Mouse (Mus musculus) CH12.LX (cell line): ENCODE measurements around the gene Slc47a1. TPM values are rescaled to one million over a fixed set of nuclear protein-coding genes. Genes with fewer than 3 reads are reported as not detected.

Experiments used
- DNase-seq: peaks from one replicate; pipeline ENCODE4 v3.0.0-alpha.2; 2013; ENCODE audit errors: extremely low read depth
- H3K27ac ChIP-seq: 2 replicates; pipeline ENCODE4 v1.5.1; 2012; ENCODE audit warnings: low read depth, mild to moderate bottlenecking, control low read depth, moderate library complexity; ENCODE audit not compliant: insufficient read depth
- H3K27me3 ChIP-seq: replicated peaks from 2 replicates; pipeline ENCODE3; 2012; ENCODE audit warnings: inconsistent platforms
- H3K36me3 ChIP-seq, 2 experiments: replicated peaks in 1 of 2; 2 replicates each; pipeline versions ENCODE3 to v1.6.1; 2012; ENCODE audit warnings: inconsistent platforms in 1 of 2, low read length in 1 of 2, mild to moderate bottlenecking in 1 of 2, mixed read lengths in 1 of 2, moderate library complexity in 1 of 2; ENCODE audit not compliant: control insufficient read depth in 1 of 2, insufficient read depth in 1 of 2
- H3K4me1 ChIP-seq, 2 experiments: 2 replicates each; pipeline ENCODE4 v1.6.1; 2012; ENCODE audit warnings: inconsistent platforms in 1 of 2, moderate library complexity in 1 of 2; ENCODE audit not compliant: insufficient read depth in 2 of 2, control insufficient read depth in 1 of 2
- H3K4me2 ChIP-seq: 2 replicates; pipeline ENCODE4 v1.6.1; 2012; ENCODE audit warnings: low read depth, mild to moderate bottlenecking, control low read depth; ENCODE audit not compliant: poor library complexity, insufficient read depth, severe bottlenecking
- H3K4me3 ChIP-seq, 3 experiments: fragments of 150-350 bp in 1 of 3; sonication (generic) in 1 of 3; replicated peaks in 1 of 3; 2 replicates each; pipeline versions ENCODE3 to v1.5.1; 2011 to 2012; ENCODE audit warnings: low read depth in 2 of 3, low read length in 2 of 3, mild to moderate bottlenecking in 2 of 3, moderate library complexity in 2 of 3, control low read depth in 1 of 3, improper control_type of control experiment in 1 of 3, inconsistent platforms in 1 of 3, mixed read lengths in 1 of 3; ENCODE audit not compliant: poor library complexity in 1 of 3
- H3K79me2 ChIP-seq: replicated peaks from 2 replicates; pipeline ENCODE4 v1.6.1; 2012; ENCODE audit warnings: mild to moderate bottlenecking, moderate library complexity; ENCODE audit not compliant: control insufficient read depth, poor library complexity, insufficient read depth, severe bottlenecking; ENCODE audit errors: extremely low read depth
- H3K9ac ChIP-seq: 2 replicates; pipeline ENCODE4 v1.6.1; 2012; ENCODE audit warnings: low read depth, mild to moderate bottlenecking, control low read depth, moderate library complexity; ENCODE audit not compliant: insufficient read depth
- H3K9me3 ChIP-seq: replicated peaks from 2 replicates; pipeline ENCODE3; 2012; ENCODE audit warnings: low read length, inconsistent platforms, mixed read lengths
- CHD1 ChIP-seq: IDR thresholded peaks from 2 replicates; pipeline ENCODE4 v1.6.1; 2012; ENCODE audit warnings: low read depth, low read length, improper control_type of control experiment, inconsistent platforms
- CHD2 ChIP-seq: IDR thresholded peaks from 2 replicates; pipeline ENCODE4 v1.6.1; 2011; ENCODE audit warnings: low read length, improper control_type of control experiment
- CTCF ChIP-seq, 2 experiments: IDR thresholded peaks in 1 of 2; conservative IDR thresholded peaks in 1 of 2; 2 replicates each; pipeline ENCODE4 v1.5.1; 2011 to 2012; ENCODE audit warnings: low read depth in 2 of 2, low read length in 2 of 2, improper control_type of control experiment in 1 of 2, inconsistent platforms in 1 of 2, mild to moderate bottlenecking in 1 of 2, moderate library complexity in 1 of 2
- E2F4 ChIP-seq: IDR thresholded peaks from 2 replicates; pipeline ENCODE4 v1.6.1; 2011; ENCODE audit warnings: low read depth, low read length, improper control_type of control experiment; ENCODE audit not compliant: insufficient replicate concordance
- ELF1 ChIP-seq: IDR thresholded peaks from 2 replicates; pipeline ENCODE4 v1.6.1; 2014; ENCODE audit warnings: low read depth, mild to moderate bottlenecking, inconsistent platforms, low read length, improper control_type of control experiment
- EP300 ChIP-seq: IDR thresholded peaks from 2 replicates; pipeline ENCODE4 v1.6.1; 2011; ENCODE audit warnings: low read length, improper control_type of control experiment
- GABPA ChIP-seq: IDR thresholded peaks from 2 replicates; pipeline ENCODE4 v1.6.1; 2012; ENCODE audit warnings: low read depth, low read length, improper control_type of control experiment, inconsistent platforms; ENCODE audit not compliant: insufficient replicate concordance
- HCFC1 ChIP-seq: IDR thresholded peaks from 2 replicates; pipeline ENCODE4 v1.6.1; 2012; ENCODE audit warnings: low read depth, mild to moderate bottlenecking, inconsistent platforms, low read length, improper control_type of control experiment
- IRF4 ChIP-seq: IDR thresholded peaks from 2 replicates; pipeline ENCODE4 v1.6.1; 2014; ENCODE audit warnings: low read depth, mild to moderate bottlenecking, inconsistent platforms, low read length, improper control_type of control experiment
- JUN ChIP-seq: IDR thresholded peaks from 2 replicates; pipeline ENCODE4 v1.6.1; 2011; ENCODE audit warnings: low read depth, mild to moderate bottlenecking, low read length, improper control_type of control experiment, moderate library complexity; ENCODE audit not compliant: insufficient read depth
- JUND ChIP-seq: conservative IDR thresholded peaks from 2 replicates; pipeline ENCODE4 v1.6.1; 2011; ENCODE audit warnings: low read depth, low read length, improper control_type of control experiment
- KAT2A ChIP-seq: IDR thresholded peaks from 2 replicates; pipeline ENCODE4 v1.6.1; 2012; ENCODE audit warnings: low read length, improper control_type of control experiment, inconsistent platforms; ENCODE audit not compliant: insufficient replicate concordance
- MAFK ChIP-seq: IDR thresholded peaks from 2 replicates; pipeline ENCODE4 v1.6.1; 2011; ENCODE audit warnings: low read length, improper control_type of control experiment; ENCODE audit not compliant: insufficient replicate concordance
- MEF2A ChIP-seq: IDR thresholded peaks from 2 replicates; pipeline ENCODE4 v1.6.1; 2014; ENCODE audit warnings: low read depth, mild to moderate bottlenecking, inconsistent platforms, low read length, improper control_type of control experiment, borderline replicate concordance
- MXI1 ChIP-seq: IDR thresholded peaks from 2 replicates; pipeline ENCODE4 v1.6.1; 2011; ENCODE audit warnings: mild to moderate bottlenecking, low read depth, low read length, improper control_type of control experiment
- MYC ChIP-seq: IDR thresholded peaks from 2 replicates; pipeline ENCODE4 v1.6.1; 2011; ENCODE audit warnings: low read depth, mild to moderate bottlenecking, improper control_type of control experiment, low read length
- NELFE ChIP-seq: IDR thresholded peaks from 2 replicates; pipeline ENCODE4 v1.6.1; 2011; ENCODE audit warnings: low read depth, low read length, improper control_type of control experiment
- NRF1 ChIP-seq: IDR thresholded peaks from 2 replicates; pipeline ENCODE4 v1.6.1; 2014; ENCODE audit warnings: low read depth, mild to moderate bottlenecking, inconsistent platforms, low read length, improper control_type of control experiment, moderate library complexity
- PAX5 ChIP-seq: IDR thresholded peaks from 2 replicates; pipeline ENCODE4 v1.6.1; 2012; ENCODE audit warnings: low read length, inconsistent platforms, mixed read lengths
- POLR2A ChIP-seq: IDR thresholded peaks from 2 replicates; pipeline ENCODE4 v1.6.1; 2011; ENCODE audit warnings: low read depth, mild to moderate bottlenecking, improper control_type of control experiment, low read length
- POLR2AphosphoS2 ChIP-seq: IDR thresholded peaks from 2 replicates; pipeline ENCODE4 v1.6.1; 2011; ENCODE audit warnings: low read depth, low read length, improper control_type of control experiment
- RAD21 ChIP-seq: IDR thresholded peaks from 2 replicates; pipeline ENCODE4 v1.6.1; 2011; ENCODE audit warnings: low read depth, mild to moderate bottlenecking, low read length, improper control_type of control experiment, moderate library complexity
- RCOR1 ChIP-seq: conservative IDR thresholded peaks from 2 replicates; pipeline ENCODE4 v1.6.1; 2012; ENCODE audit warnings: low read depth, mild to moderate bottlenecking, inconsistent platforms, low read length, improper control_type of control experiment
- SIN3A ChIP-seq: IDR thresholded peaks from 2 replicates; pipeline ENCODE4 v1.6.1; 2012; ENCODE audit warnings: low read length, improper control_type of control experiment, inconsistent platforms
- SMC3 ChIP-seq: IDR thresholded peaks from 2 replicates; pipeline ENCODE4 v1.6.1; 2011; ENCODE audit warnings: low read depth, low read length, improper control_type of control experiment
- TBP ChIP-seq: conservative IDR thresholded peaks from 2 replicates; pipeline ENCODE4 v1.6.1; 2011; ENCODE audit warnings: low read depth, low read length, improper control_type of control experiment
- TCF12 ChIP-seq: IDR thresholded peaks from 2 replicates; pipeline ENCODE4 v1.6.1; 2014; ENCODE audit warnings: low read depth, mild to moderate bottlenecking, inconsistent platforms, low read length, improper control_type of control experiment
- UBTF ChIP-seq: IDR thresholded peaks from 2 replicates; pipeline ENCODE4 v1.6.1; 2012; ENCODE audit warnings: low read depth, mild to moderate bottlenecking, inconsistent platforms, low read length, improper control_type of control experiment, moderate library complexity
- USF1 ChIP-seq: IDR thresholded peaks from 2 replicates; pipeline ENCODE4 v1.6.1; 2014; ENCODE audit warnings: low read depth, mild to moderate bottlenecking, inconsistent platforms, low read length, improper control_type of control experiment
- ZKSCAN1 ChIP-seq: IDR thresholded peaks from 2 replicates; pipeline ENCODE4 v1.6.1; 2012; ENCODE audit warnings: low read depth, inconsistent platforms, low read length, improper control_type of control experiment, borderline replicate concordance
- ZMIZ1 ChIP-seq: IDR thresholded peaks from 2 replicates; pipeline ENCODE4 v1.6.1; 2012; ENCODE audit warnings: low read depth, mild to moderate bottlenecking, inconsistent platforms, low read length, improper control_type of control experiment
- ZNF384 ChIP-seq: IDR thresholded peaks from 2 replicates; pipeline ENCODE4 v1.6.1; 2012; ENCODE audit warnings: low read depth, low read length, improper control_type of control experiment, inconsistent platforms
- dilution Hi-C: fragments of 300-500 bp; cut with MboI; formaldehyde crosslinking; loops from 2 replicates; pipeline ENCODE4 v1.14.3; 2020; ENCODE audit warnings: low sequenced_read_pairs; ENCODE audit not compliant: extremely low pct_unique_long_range_greater_than_20kb, extremely low pct_ligation_motif_present
- in situ Hi-C: fragments of 300-500 bp; cut with MboI; formaldehyde crosslinking; loops from 3 replicates; pipeline ENCODE4 v1.14.3; 2019; ENCODE audit warnings: low sequenced_read_pairs, low pct_ligation_motif_present, low pct_unique_long_range_greater_than_20kb, mixed read lengths
- polyA plus RNA-seq: library from polyadenylated mRNA; unstranded; fragments of >175 nt; gene quantifications from 2 replicates; pipeline ENCODE4 v1.2.1, GENCODE M21; 2012; ENCODE audit warnings: low read depth; ENCODE audit not compliant: insufficient read length
- total RNA-seq, 2 experiments: library from RNA; depleted of rRNA; stranded (reverse); fragments of 300-350 nt in 1 of 2; fragments of >200 nt in 1 of 2; gene quantifications; 2 replicates each; pipeline ENCODE4 v1.2.3; 2012 to 2014

Slc47a1 gene
- total and polyA plus RNA-seq, 3 experiments: 24.3 to 46.4 (median 29.3) TPM

GRCm38 (mm10) chr11:61337586-61337985 is 40.6 kb downstream of the Slc47a1 start:
- Histone ChIP-seq H3K36me3 (peaks cover 6 to 9% of the 10 kb centered on the region in 2 experiments), H3K4me2 (no peak overlapping the region), H3K9ac (no peak overlapping the region), H3K27me3 (peaks cover 2% of the 10 kb centered on the region), H3K27ac (no peak overlapping the region), H3K9me3 (peaks cover 2% of the 10 kb centered on the region), H3K4me3 (no peak overlapping the region), H3K4me1 (peaks cover 0 to 5% of the 10 kb centered on the region in 2 experiments; a peak in 1 of 4 replicates), H3K79me2 (no peaks in the 10 kb centered on the region)
- in situ Hi-C loops (no loop called here), dilution Hi-C loops (no loop called here)
- TF ChIP-seq EP300 (no peak), SIN3A (no peak), CTCF (conservative IDR thresholded peaks at IDR 0.05 in 1 of 2, IDR thresholded peaks at IDR 0.05 in 1 of 2; ENCODE audit: low read depth in 2 of 2, low read length in 2 of 2) (peak in 1 of 2 experiments; percentile 71; a peak in 2 of 4 replicates), SMC3 (peak; percentile 79), TBP (no peak), ELF1 (no peak), PAX5 (no peak), TCF12 (0 out of 2 replicates have a peak, but pooled peaks have one; percentile 16), IRF4 (no peak), E2F4 (no peak), CHD1 (no peak), CHD2 (no peak), ZNF384 (no peak; the same call in 1 of the 2 replicates), USF1 (no peak), JUN (no peak), MYC (no peak), UBTF (no peak), NELFE (no peak), RCOR1 (no peak), RAD21 (peak; percentile 84), HCFC1 (no peak), ZKSCAN1 (no peak), GABPA (no peak), POLR2AphosphoS2 (no peak), POLR2A (no peak), KAT2A (no peak), MEF2A (no peak), JUND (no peak), NRF1 (no peak), MAFK (no peak), MXI1 (no peak), ZMIZ1 (no peak)
- DNase-seq: peak; percentile 24
